Comparison of ENCODE assay signal across 8 mouse cellular contexts in genomic region chr2:167112737-167113136, GRCm38 (mm10). TPM values are rescaled to one million over a fixed set of nuclear protein-coding genes. Genes with fewer than 3 reads are reported as not detected.
A peak's percentile ranks its signal among the peaks of the same experiment; 100 is the strongest.
DNase-seq lines count a peak whose midpoint lies in the region; ATAC-seq lines count a peak whose summit lies in the region.

No protein-coding gene starts in this region.

- H3K9ac ChIP-seq in forebrain, embryonic 13.5 days = no peak overlapping the region
- H3K9ac ChIP-seq in hindbrain, embryonic 12.5 days = no peak overlapping the region

- peak; percentile 89 for DNase-seq in MN1 (ENCODE audit: low spot score)
- peak; percentile 44 for DNase-seq in cerebellum, adult 11-12 months
- DNase-seq in layer of hippocampus, adult 9-10 months (ENCODE audit: low spot score) = peak; percentile 50
- peak; percentile 76 for DNase-seq in lung, postnatal 25 days (ENCODE audit: low spot score)
- peak; percentile 79 for DNase-seq in right cerebral cortex, adult 18-20 months
- peak; percentile 70 for DNase-seq in urinary bladder, postnatal 10 days (ENCODE audit: low spot score)

- ATAC-seq in forebrain, embryonic 13.5 days = peak; percentile 81
- ATAC-seq in hindbrain, embryonic 12.5 days (ENCODE audit: low FRiP score) = 0 out of 2 replicates have a peak, but pooled peaks have one; percentile 49

- no peak overlapping the region for H3K4me2 ChIP-seq in forebrain, embryonic 13.5 days
- H3K4me2 ChIP-seq in hindbrain, embryonic 12.5 days (replicated peaks) = no peak overlapping the region

- 44% methylated on average over 6 of the region's 6 CpGs for WGBS in forebrain, embryonic 13.5 days
- 42% methylated on average over 6 of the region's 6 CpGs for WGBS in hindbrain, embryonic 12.5 days

- H3K36me3 ChIP-seq in forebrain, embryonic 13.5 days (ENCODE audit: poor library complexity, severe bottlenecking) = no peaks in the 10 kb centered on the region
- H3K36me3 ChIP-seq in hindbrain, embryonic 12.5 days = no peaks in the 10 kb centered on the region

- H3K27me3 ChIP-seq in forebrain, embryonic 13.5 days = no peaks in the 10 kb centered on the region
- no peaks in the 10 kb centered on the region for H3K27me3 ChIP-seq in hindbrain, embryonic 12.5 days

- no peak overlapping the region for H3K4me3 ChIP-seq in forebrain, embryonic 13.5 days
- H3K4me3 ChIP-seq in hindbrain, embryonic 12.5 days = no peak overlapping the region

- H3K27ac ChIP-seq in forebrain, embryonic 13.5 days = no peak overlapping the region
- H3K27ac ChIP-seq in hindbrain, embryonic 12.5 days = no peak overlapping the region

- no peaks in the 10 kb centered on the region for H3K9me3 ChIP-seq in forebrain, embryonic 13.5 days (replicated peaks)
- no peaks in the 10 kb centered on the region for H3K9me3 ChIP-seq in hindbrain, embryonic 12.5 days (replicated peaks)

- H3K4me1 ChIP-seq in forebrain, embryonic 13.5 days = peaks cover 10% of the 10 kb centered on the region
- peaks cover 4% of the 10 kb centered on the region; the same call in 1 of the 2 replicates for H3K4me1 ChIP-seq in hindbrain, embryonic 12.5 days

RNA-seq across cellular contexts. Expression of gene Znfx1, which starts 49.9 kb away (rescaled TPM):
- 5.6 and 6.2 TPM in 2 replicates for polyA plus RNA-seq in forebrain, embryonic 13.5 days (2015; fragmentation: Nextera tagmentation; extraction: Ambion mirVana)
- polyA plus RNA-seq in hindbrain, embryonic 12.5 days (2016; fragmentation: Nextera tagmentation; extraction: Ambion mirVana) = 9.4 and 9.7 TPM in 2 replicates
